Mouse (Mus musculus) limb, embryonic 14.5 days (tissue): ENCODE results near the gene Ap1s3. TPM values are rescaled to one million over a fixed set of nuclear protein-coding genes. Genes with fewer than 3 reads are reported as not detected.

ENCODE experiments used
- ATAC-seq: fragments of 200-750 bp; cut with Nextera tagmentation; 2 replicates; pipeline ENCODE4 v1.8.0; 2017; ENCODE audit warnings: low read depth, moderate number of reproducible peaks, moderate TSS enrichment; ENCODE audit not compliant: low FRiP score
- DNase-seq: peaks from one replicate; pipeline ENCODE4 v3.0.0-alpha.2; 2015; ENCODE audit warnings: low spot score
- H3K27ac ChIP-seq: fragments of 300-500 bp; sonication (generic); replicated peaks from 2 replicates; pipeline ENCODE4 v1.5.1; 2014; ENCODE audit warnings: low read depth, mild to moderate bottlenecking, low read length, moderate library complexity, mixed read lengths
- H3K27me3 ChIP-seq: fragments of 300-500 bp; sonication (generic); 2 replicates; pipeline ENCODE4 v1.6.1; 2014; ENCODE audit warnings: low read length, mixed read lengths; ENCODE audit not compliant: control insufficient read depth, insufficient read depth
- H3K36me3 ChIP-seq: fragments of 300-500 bp; sonication (generic); 2 replicates; pipeline ENCODE4 v1.6.1; 2014; ENCODE audit warnings: mild to moderate bottlenecking, low read length, moderate library complexity, mixed read lengths; ENCODE audit not compliant: control insufficient read depth, insufficient read depth
- H3K4me1 ChIP-seq: fragments of 300-500 bp; sonication (generic); 2 replicates; pipeline ENCODE4 v1.6.1; 2014; ENCODE audit warnings: antibody characterized with exemption, low read length, mixed read lengths; ENCODE audit not compliant: control insufficient read depth, insufficient read depth
- H3K4me2 ChIP-seq: fragments of 300-500 bp; sonication (generic); replicated peaks from 2 replicates; pipeline ENCODE4 v1.6.1; 2014; ENCODE audit warnings: low read depth, mild to moderate bottlenecking, low read length, moderate library complexity; ENCODE audit not compliant: severe bottlenecking
- H3K4me3 ChIP-seq: fragments of 300-500 bp; sonication (generic); replicated peaks from 2 replicates; pipeline ENCODE4 v1.5.1; 2014; ENCODE audit warnings: low read length
- H3K9ac ChIP-seq: fragments of 300-500 bp; sonication (generic); 2 replicates; pipeline ENCODE4 v1.6.1; 2014; ENCODE audit warnings: mild to moderate bottlenecking, low read depth, low read length, moderate library complexity; ENCODE audit not compliant: severe bottlenecking
- H3K9me3 ChIP-seq: fragments of 300-500 bp; sonication (generic); 2 replicates; pipeline ENCODE4 v1.6.1; 2016; ENCODE audit warnings: low read length; ENCODE audit not compliant: control insufficient read depth
- POLR2A ChIP-seq: fragments of 200-500 bp; IDR thresholded peaks from 2 replicates; pipeline ENCODE4 v1.8.0; 2012; ENCODE audit warnings: inconsistent platforms, mild to moderate bottlenecking, moderate library complexity, borderline replicate concordance; ENCODE audit not compliant: insufficient read depth, insufficient read length; ENCODE audit errors: extremely low read depth
- WGBS: fragments of 180-500 bp; shearing (Covaris S2); extraction: QIAGEN DNeasy Blood & Tissue Kit; methylation state at CpG from one replicate; pipeline ENCODE4 v1.1.7; 2014; 5-methylcytosine and 5-hydroxymethylcytosine counted together
- polyA plus RNA-seq, 2 experiments: library from polyadenylated mRNA; depleted of rRNA in 1 of 2; stranded (reverse) in 1 of 2; unstranded in 1 of 2; fragments of >200 nt; fragmentation: Nextera tagmentation in 1 of 2; extraction: Ambion mirVana in 1 of 2; gene quantifications; 2 replicates each; pipeline versions ENCODE4 v1.2.1 to v1.2.3; 2012 to 2014

Gene Ap1s3
- polyA plus RNA-seq, 2 experiments, result 0.69 to 9.2 TPM

DNA sequence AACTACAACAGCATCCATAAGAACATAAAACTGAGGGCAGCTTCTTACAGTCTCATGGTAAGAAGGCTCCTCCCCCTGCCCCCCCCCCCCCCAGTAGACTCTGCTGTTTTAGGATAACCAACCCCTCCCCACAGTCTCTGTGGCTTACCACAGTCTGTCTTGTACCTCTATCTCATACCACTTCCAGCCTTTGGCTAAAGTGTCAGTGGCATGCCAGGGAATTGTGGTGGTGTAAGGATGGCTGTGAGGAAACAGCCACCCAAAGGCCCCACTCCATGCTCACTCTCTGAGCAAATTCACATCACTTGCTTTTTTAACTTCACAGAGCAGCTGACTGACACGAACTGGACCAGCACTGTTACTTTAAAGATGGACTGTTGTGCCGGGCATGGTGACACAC is 26.7 kb upstream of the Ap1s3 start:
- DNase-seq (no peak), ATAC-seq (no peak)
- Histone ChIP-seq H3K4me3 (no peak overlapping the region), H3K9me3 (no peaks in the 10 kb centered on the region), H3K27ac (no peak overlapping the region), H3K27me3 (no peaks in the 10 kb centered on the region), H3K9ac (no peak overlapping the region), H3K36me3 (no peaks in the 10 kb centered on the region), H3K4me2 (no peak overlapping the region), H3K4me1 (no peaks in the 10 kb centered on the region)
- 90% methylated on average over 2 of the region's 2 CpGs for WGBS
- no peak for TF ChIP-seq POLR2A

- Histone ChIP-seq H3K27me3 (no peaks in the 10 kb centered on the region), H3K9me3 (no peaks in the 10 kb centered on the region), H3K4me2 (no peak overlapping the region), H3K36me3 (no peaks in the 10 kb centered on the region), H3K9ac (no peak overlapping the region), H3K4me1 (no peaks in the 10 kb centered on the region), H3K27ac (no peak overlapping the region), H3K4me3 (no peak overlapping the region)
- 52% methylated on average over 9 of the region's 9 CpGs for WGBS
- ATAC-seq (peak; percentile 75), DNase-seq (peak; percentile 49)
- no peak for TF ChIP-seq POLR2A
Observed at GRCm38 (mm10) chr1:79697382-79697781, 25.6 kb upstream of the Ap1s3 start.

DNA sequence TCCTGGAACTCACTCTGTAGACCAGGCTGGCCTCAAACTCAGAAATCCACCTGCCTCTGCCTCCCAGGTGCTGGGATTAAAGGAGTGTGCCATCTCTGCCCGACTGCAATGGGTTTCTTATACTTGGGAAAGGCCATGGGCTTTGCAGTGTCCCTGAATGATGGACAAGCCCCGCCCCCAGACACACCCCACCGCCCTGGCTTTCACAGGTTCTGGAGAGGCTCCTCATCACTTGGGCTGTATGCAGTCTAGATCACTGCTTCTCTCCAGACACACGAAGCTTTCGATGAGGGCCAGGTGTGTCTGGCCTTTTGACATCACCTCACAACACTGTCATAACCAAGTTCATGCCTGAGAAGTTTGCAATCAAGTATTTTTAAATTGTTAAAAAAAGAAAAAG is 25.2 kb upstream of the Ap1s3 start:
- H3K9ac ChIP-seq, result no peak overlapping the region
- no peak for TF ChIP-seq POLR2A
- WGBS, result 55% methylated on average over 5 of the region's 5 CpGs
- ATAC-seq (no peak; the same call in 1 of the 2 replicates), DNase-seq (no peak)
- H3K27me3 ChIP-seq, result no peaks in the 10 kb centered on the region
- H3K4me3 ChIP-seq, result no peak overlapping the region
- H3K4me2 ChIP-seq, result no peak overlapping the region
- no peaks in the 10 kb centered on the region for H3K9me3 ChIP-seq
- H3K4me1 ChIP-seq, result no peaks in the 10 kb centered on the region
- no peak overlapping the region for H3K27ac ChIP-seq
- H3K36me3 ChIP-seq, result no peaks in the 10 kb centered on the region

GRCm38 (mm10) chr1:79692482-79692881 is 20.7 kb upstream of the Ap1s3 start:
- no peak overlapping the region for H3K4me3 ChIP-seq
- no peaks in the 10 kb centered on the region for H3K36me3 ChIP-seq
- WGBS, result 67% methylated on average over 3 of the region's 3 CpGs
- H3K27ac ChIP-seq, result no peak overlapping the region
- no peak overlapping the region for H3K4me2 ChIP-seq
- DNase-seq (no peak), ATAC-seq (no peak)
- H3K4me1 ChIP-seq, result no peaks in the 10 kb centered on the region
- no peak overlapping the region for H3K9ac ChIP-seq
- TF ChIP-seq POLR2A, result no peak
- no peaks in the 10 kb centered on the region for H3K9me3 ChIP-seq
- no peaks in the 10 kb centered on the region for H3K27me3 ChIP-seq

DNA sequence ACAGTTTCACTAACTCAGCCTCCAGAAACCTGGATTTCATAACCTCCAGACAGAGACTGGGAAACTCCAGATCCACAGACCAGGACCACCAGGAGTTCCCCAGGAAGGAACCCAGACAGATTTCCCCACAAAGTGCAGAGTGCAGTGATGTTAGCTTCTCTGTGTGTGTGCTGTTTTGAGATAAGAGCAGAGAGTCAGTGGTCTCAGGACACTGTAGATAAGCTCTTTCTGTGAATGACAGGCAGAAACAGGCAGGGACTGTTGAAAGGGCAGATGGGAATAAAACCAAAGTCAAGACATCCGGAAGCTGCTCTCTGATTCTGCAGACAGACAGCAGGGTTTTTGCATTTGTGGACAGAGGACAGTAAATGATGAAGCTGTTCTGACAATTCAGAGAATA is 15.5 kb upstream of the Ap1s3 start:
- no peak for ATAC-seq
- no peaks in the 10 kb centered on the region for H3K9me3 ChIP-seq
- 79% methylated on average over 1 of the region's 1 CpGs for WGBS

DNA sequence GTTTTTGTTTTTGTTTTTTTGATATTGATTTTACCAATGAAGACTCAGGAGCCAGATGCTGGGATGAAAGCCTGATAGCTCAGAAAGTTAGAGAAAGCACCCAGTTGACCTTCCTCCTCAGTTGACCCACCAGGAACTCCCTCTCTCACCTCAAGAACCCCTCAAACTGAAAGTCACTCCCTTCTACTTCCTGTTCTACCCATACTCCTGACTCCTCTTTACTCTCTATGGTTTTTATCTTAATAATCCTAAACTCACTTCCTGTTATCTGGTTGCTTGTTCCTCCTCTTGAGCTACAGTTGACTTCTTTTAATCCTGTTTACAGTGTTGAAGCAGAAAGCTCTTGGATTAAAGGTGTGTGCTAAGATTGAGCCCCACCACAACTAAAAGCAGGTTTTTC is 12.3 kb upstream of the Ap1s3 start:
- TF ChIP-seq POLR2A, result no peak
- Histone ChIP-seq H3K36me3 (no peaks in the 10 kb centered on the region), H3K9me3 (no peaks in the 10 kb centered on the region), H3K27me3 (no peaks in the 10 kb centered on the region), H3K9ac (no peak overlapping the region), H3K4me1 (no peaks in the 10 kb centered on the region), H3K4me3 (no peak overlapping the region), H3K4me2 (no peak overlapping the region), H3K27ac (no peak overlapping the region)
- no peak for ATAC-seq
- DNase-seq, result no peak

More for the DNA sequence above, 15.5 kb upstream of the Ap1s3 start:
- no peak overlapping the region for H3K4me3 ChIP-seq
- no peak for DNase-seq
- H3K27ac ChIP-seq, result no peak overlapping the region
- TF ChIP-seq POLR2A, result no peak
- no peaks in the 10 kb centered on the region for H3K36me3 ChIP-seq
- H3K4me1 ChIP-seq, result no peaks in the 10 kb centered on the region
- H3K9ac ChIP-seq, result no peak overlapping the region
- H3K27me3 ChIP-seq, result no peaks in the 10 kb centered on the region
- no peak overlapping the region for H3K4me2 ChIP-seq
